Mouse (Mus musculus) midbrain, postnatal 0 days (tissue): ENCODE measurements around the gene Ntn1. TPM values are rescaled to one million over a fixed set of nuclear protein-coding genes. Genes with fewer than 3 reads are reported as not detected.

ENCODE experiments used
- ATAC-seq: fragments of 200-750 bp; cut with Nextera tagmentation; 2 replicates; pipeline ENCODE4 v1.8.0; 2017; ENCODE audit warnings: moderate number of reproducible peaks, mild to moderate bottlenecking, moderate TSS enrichment, moderate library complexity; ENCODE audit not compliant: low FRiP score
- DNase-seq: peaks from one replicate; pipeline ENCODE4 v3.0.0-alpha.2; 2015; ENCODE audit warnings: low spot score
- H3K27ac ChIP-seq: fragments of 300-500 bp; sonication (generic); 2 replicates; pipeline ENCODE4 v1.5.1; 2014; ENCODE audit warnings: low read depth, mild to moderate bottlenecking, low read length, mixed read lengths
- H3K27me3 ChIP-seq: fragments of 300-500 bp; sonication (generic); 2 replicates; pipeline ENCODE4 v1.6.1; 2014; ENCODE audit warnings: low read length, control low read depth, mixed read lengths; ENCODE audit not compliant: insufficient read depth
- H3K36me3 ChIP-seq: fragments of 300-500 bp; sonication (generic); 2 replicates; pipeline ENCODE4 v1.6.1; 2014; ENCODE audit warnings: low read length, control low read depth, mixed read lengths; ENCODE audit not compliant: insufficient read depth
- H3K4me1 ChIP-seq: fragments of 300-500 bp; sonication (generic); 2 replicates; pipeline ENCODE4 v1.6.1; 2014; ENCODE audit warnings: mild to moderate bottlenecking, control low read depth, antibody characterized with exemption, low read length, mixed read lengths; ENCODE audit not compliant: insufficient read depth
- H3K4me2 ChIP-seq: fragments of 300-500 bp; sonication (generic); 2 replicates; pipeline ENCODE4 v1.6.1; 2014; ENCODE audit warnings: low read depth, mild to moderate bottlenecking, low read length, mixed read lengths; ENCODE audit not compliant: poor library complexity, severe bottlenecking
- H3K4me3 ChIP-seq: fragments of 300-500 bp; sonication (generic); 2 replicates; pipeline ENCODE4 v1.5.1; 2014; ENCODE audit warnings: low read depth, mild to moderate bottlenecking, low read length, moderate library complexity
- H3K9ac ChIP-seq: fragments of 300-500 bp; sonication (generic); replicated peaks from 2 replicates; pipeline ENCODE4 v1.6.1; 2014; ENCODE audit warnings: mild to moderate bottlenecking, low read length, moderate library complexity, mixed read lengths; ENCODE audit not compliant: poor library complexity, severe bottlenecking
- H3K9me3 ChIP-seq: fragments of 300-500 bp; sonication (generic); 2 replicates; pipeline ENCODE4 v1.6.1; 2016; ENCODE audit warnings: low read length, control low read depth
- CTCF ChIP-seq: IDR thresholded peaks from 2 replicates; pipeline ENCODE4 v1.5.1; 2016; ENCODE audit warnings: antibody characterized with exemption, mild to moderate bottlenecking
- WGBS: fragments of 180-500 bp; shearing (Covaris S2); extraction: QIAGEN DNeasy Blood & Tissue Kit; methylation state at CpG from one replicate; pipeline ENCODE4 v1.1.7; 2014; 5-methylcytosine and 5-hydroxymethylcytosine counted together
- microRNA-seq: library from miRNA; unstranded; fragments of <30 nt; microRNA quantifications from one replicate; pipeline ENCODE4, GENCODE M21; 2016; ENCODE audit warnings: borderline number of aligned reads
- polyA plus RNA-seq: library from polyadenylated mRNA; unstranded; fragments of >200 nt; fragmentation: Nextera tagmentation; extraction: Ambion mirVana; gene quantifications from 2 replicates; pipeline ENCODE4 v1.2.1, GENCODE M21; 2015
- total RNA-seq: library from RNA; depleted of rRNA; stranded (reverse); fragments of >200 nt; gene quantifications from 2 replicates; pipeline ENCODE4 v1.2.3, GENCODE M21; 2014; rRNA removed

Ntn1 gene
- total and polyA plus RNA-seq, 2 experiments from 2014 or later = 9.6 to 66.4 TPM

DNA sequence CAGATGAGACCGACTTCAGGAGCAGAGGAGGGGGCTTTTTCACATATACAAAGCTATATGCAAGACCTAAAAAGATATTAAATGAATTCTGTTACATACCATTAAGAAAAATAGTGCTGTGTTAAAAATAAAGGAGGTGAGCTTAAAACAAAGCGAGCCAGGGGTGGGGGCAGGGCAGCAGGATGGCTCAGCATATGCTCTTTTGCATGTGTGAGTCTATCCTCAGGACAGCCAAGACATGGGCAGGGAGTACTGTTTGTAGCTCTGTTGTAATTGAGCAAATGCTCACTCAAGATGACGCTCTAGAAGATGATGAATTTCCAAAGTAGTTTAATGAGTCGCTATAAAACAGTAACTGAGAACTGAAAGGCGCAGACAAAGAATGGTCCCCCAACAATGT is 236.2 kb downstream of the Ntn1 start:
- no peak for ATAC-seq
- Histone ChIP-seq H3K9ac (no peak overlapping the region), H3K4me3 (no peak overlapping the region), H3K27ac (no peak overlapping the region), H3K27me3 (no peaks in the 10 kb centered on the region), H3K9me3 (no peaks in the 10 kb centered on the region), H3K4me2 (no peak overlapping the region), H3K4me1 (no peaks in the 10 kb centered on the region), H3K36me3 (no peaks in the 10 kb centered on the region)
- TF ChIP-seq CTCF = no peak
- WGBS = 91% methylated on average over 5 of the region's 5 CpGs
- DNase-seq = no peak

DNA sequence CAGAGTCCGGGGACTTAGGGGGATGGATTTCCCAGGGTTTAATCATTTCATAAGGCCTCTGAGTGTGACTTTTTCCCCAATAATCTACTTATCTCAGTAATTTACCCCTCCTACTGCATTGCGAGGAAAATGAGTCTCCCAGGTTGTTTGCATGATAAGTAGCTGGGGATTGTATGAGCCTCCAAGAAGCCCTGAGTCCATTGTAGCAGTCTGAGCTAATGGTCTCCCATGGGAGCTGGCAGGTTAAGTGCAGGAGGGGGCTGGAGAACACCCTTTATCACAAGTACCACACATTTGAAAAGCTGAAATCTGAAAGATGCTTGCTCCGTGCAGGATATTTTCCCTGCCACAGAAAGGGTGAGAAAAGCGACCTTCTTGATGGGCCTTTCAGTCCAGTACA is 240.8 kb downstream of the Ntn1 start:
- TF ChIP-seq CTCF = no peak
- WGBS = 33% methylated on average over 4 of the region's 4 CpGs
- Histone ChIP-seq H3K36me3 (no peaks in the 10 kb centered on the region; the same call in 1 of the 2 replicates), H3K4me1 (no peaks in the 10 kb centered on the region), H3K27ac (no peak overlapping the region), H3K9me3 (no peaks in the 10 kb centered on the region), H3K4me2 (no peak overlapping the region), H3K27me3 (no peaks in the 10 kb centered on the region), H3K4me3 (no peak overlapping the region), H3K9ac (no peak overlapping the region)
- no peak for ATAC-seq
- DNase-seq = no peak

Small RNAs within 50 kb of the gene (microRNA-seq; reads per million reads assigned to microRNA genes)
- gene Mir6406 = not detected

Other genes with a start within 250 kb of the Ntn1 start
- gene Pik3r5, start 31.3 kb upstream of the Ntn1 start, total RNA-seq = 1.0 and 1.4 TPM in 2 replicates
- gene Pik3r5, start 31.3 kb upstream of the Ntn1 start, polyA plus RNA-seq = 0.23 and 0.52 TPM in 2 replicates
- gene Pik3r6, start 102.2 kb upstream of the Ntn1 start, total RNA-seq = 1.8 and 2.2 TPM in 2 replicates
- gene Pik3r6, start 102.2 kb upstream of the Ntn1 start, polyA plus RNA-seq = 1.2 and 1.5 TPM in 2 replicates
- 0.11 and 0.33 TPM in 2 replicates for gene Mfsd6l, start 155.4 kb upstream of the Ntn1 start, total RNA-seq
- 0.19 TPM in 1 of 2 replicates, not detected in the other for gene Mfsd6l, start 155.4 kb upstream of the Ntn1 start, polyA plus RNA-seq
- gene Ccdc42, start 186.2 kb upstream of the Ntn1 start, total RNA-seq = 0.33 TPM in 1 of 2 replicates, not detected in the other
- 0.37 and 0.51 TPM in 2 replicates for gene Ccdc42, start 186.2 kb upstream of the Ntn1 start, polyA plus RNA-seq